Mouse (Mus musculus) liver, embryonic 14.5 days (tissue): ENCODE results near the gene Depdc7. TPM values are rescaled to one million over a fixed set of nuclear protein-coding genes. Genes with fewer than 3 reads are reported as not detected.

Experiments used
- ATAC-seq: fragments of 200-750 bp; cut with Nextera tagmentation; 2 replicates; pipeline ENCODE4 v1.8.0; 2017; ENCODE audit warnings: moderate number of reproducible peaks, mild to moderate bottlenecking, moderate library complexity; ENCODE audit not compliant: insufficient read depth
- DNase-seq, 3 experiments: peaks; one replicate each; pipeline ENCODE4 v3.0.0-alpha.2; 2012 to 2013; ENCODE audit warnings: low read depth in 3 of 3, low spot score in 3 of 3
- H3K27ac ChIP-seq: fragments of 300-500 bp; sonication (generic); 2 replicates; pipeline ENCODE4 v1.5.1; 2014; ENCODE audit warnings: moderate library complexity, mild to moderate bottlenecking, control low read depth, inconsistent platforms
- H3K27me3 ChIP-seq: fragments of 300-500 bp; sonication (generic); 2 replicates; pipeline ENCODE4 v1.6.1; 2014; ENCODE audit warnings: mild to moderate bottlenecking, low read length, moderate library complexity; ENCODE audit not compliant: control insufficient read depth, insufficient read depth
- H3K36me3 ChIP-seq: fragments of 300-500 bp; sonication (generic); replicated peaks from 2 replicates; pipeline ENCODE4 v1.6.1; 2014; ENCODE audit warnings: low read depth; ENCODE audit not compliant: control insufficient read depth, insufficient read depth
- H3K4me1 ChIP-seq, 2 experiments: fragments of 200-500 bp in 1 of 2; fragments of 300-500 bp in 1 of 2; sonication (generic) in 1 of 2; replicated peaks; 2 replicates each; pipeline ENCODE4 v1.6.1; 2012 to 2014; ENCODE audit warnings: antibody characterized with exemption in 1 of 2, inconsistent platforms in 1 of 2, low read length in 1 of 2; ENCODE audit not compliant: control insufficient read depth in 2 of 2, insufficient read depth in 2 of 2
- H3K4me2 ChIP-seq: fragments of 300-500 bp; sonication (generic); 2 replicates; pipeline ENCODE4 v1.6.1; 2014; ENCODE audit warnings: low read depth, mild to moderate bottlenecking, control low read depth, moderate library complexity
- H3K4me3 ChIP-seq, 2 experiments: fragments of 200-500 bp in 1 of 2; fragments of 300-500 bp in 1 of 2; sonication (generic) in 1 of 2; 2 replicates each; pipeline ENCODE4 v1.5.1; 2012 to 2014; ENCODE audit warnings: low read depth in 2 of 2, low read length in 2 of 2, mild to moderate bottlenecking in 2 of 2, control low read depth in 1 of 2, inconsistent platforms in 1 of 2, moderate library complexity in 1 of 2; ENCODE audit not compliant: insufficient read depth in 1 of 2
- H3K9ac ChIP-seq: fragments of 300-500 bp; sonication (generic); replicated peaks from 2 replicates; pipeline ENCODE4 v1.6.1; 2014; ENCODE audit warnings: mild to moderate bottlenecking, control low read depth, moderate library complexity
- H3K9me3 ChIP-seq: fragments of 300-500 bp; sonication (generic); 2 replicates; pipeline ENCODE4 v1.6.1; 2016; ENCODE audit warnings: low read length, mixed read lengths; ENCODE audit not compliant: control insufficient read depth
- CTCF ChIP-seq: IDR thresholded peaks from 2 replicates; pipeline ENCODE4 v1.5.1; 2016; ENCODE audit warnings: antibody characterized with exemption, low read depth, control low read depth
- EP300 ChIP-seq: IDR thresholded peaks from 2 replicates; pipeline ENCODE4 v1.6.1; 2016; ENCODE audit warnings: antibody characterized with exemption, low read depth
- WGBS: fragments of 180-500 bp; shearing (Covaris S2); extraction: QIAGEN DNeasy Blood & Tissue Kit; methylation state at CpG from one replicate; pipeline ENCODE4 v1.1.7; 2014; ENCODE audit not compliant: insufficient replicate concordance; 5-methylcytosine and 5-hydroxymethylcytosine counted together
- polyA plus RNA-seq, 2 experiments: library from polyadenylated mRNA; depleted of rRNA in 1 of 2; stranded (reverse) in 1 of 2; unstranded in 1 of 2; fragments of >200 nt; fragmentation: Nextera tagmentation in 1 of 2; extraction: Ambion mirVana in 1 of 2; gene quantifications; 2 replicates each; pipeline versions ENCODE4 v1.2.1 to v1.2.3; 2012 to 2014

Gene Depdc7
- polyA plus RNA-seq, 2 experiments = 5.7 to 9.8 TPM

GRCm38 (mm10) chr2:104711585-104712485 lies 30.8 kb downstream of the Depdc7 start, which contains the start of gene Tcp11l1:
TSS of gene Tcp11l1 (minus strand) at chr2:104712169.
- ATAC-seq = peak; percentile 67
- Histone ChIP-seq H3K27me3 (peaks cover 22% of the 10 kb centered on the region), H3K36me3 (no peaks in the 10 kb centered on the region), H3K4me1 (peaks cover 0 to 5% of the 10 kb centered on the region in 2 experiments; a peak in 1 of 4 replicates), H3K4me3 (peak within 1 kb of the TSS; percentile 70 to 76), H3K9me3 (no peaks in the 10 kb centered on the region), H3K9ac (peak within 1 kb of the TSS; percentile 60), H3K4me2 (peak within 1 kb of the TSS; percentile 69), H3K27ac (no peak within 1 kb of the TSS)
- no peak for DNase-seq
- no peak for TF ChIP-seq CTCF
- TF ChIP-seq EP300 = no peak
- under 1% methylated on average over 88 of the region's 99 CpGs for WGBS

GRCm38 (mm10) chr2:104710670-104711370 lies 31.9 kb downstream of the Depdc7 start:
- TF ChIP-seq EP300 (no peak), CTCF (no peak)
- Histone ChIP-seq H3K27ac (no peak overlapping the region), H3K9ac (no peak overlapping the region), H3K4me3 (peak overlapping the region in 1 of 2 experiments; percentile 70; a peak in 2 of 4 replicates), H3K9me3 (no peaks in the 10 kb centered on the region), H3K4me2 (peak overlapping the region; percentile 69), H3K27me3 (peaks cover 22% of the 10 kb centered on the region), H3K36me3 (no peaks in the 10 kb centered on the region), H3K4me1 (peaks cover 0 to 5% of the 10 kb centered on the region in 2 experiments; a peak in 1 of 4 replicates)
- no peak for DNase-seq
- no peak for ATAC-seq
- WGBS = 21% methylated on average over 6 of the region's 6 CpGs

GRCm38 (mm10) chr2:104709786-104710337 lies 32.8 kb downstream of the Depdc7 start:
- no peak overlapping the region for H3K4me2 ChIP-seq
- no peak overlapping the region for H3K27ac ChIP-seq
- no peak for DNase-seq
- TF ChIP-seq CTCF (no peak), EP300 (no peak)
- 43% methylated on average over 6 of the region's 6 CpGs for WGBS
- H3K9ac ChIP-seq = no peak overlapping the region
- H3K4me3 ChIP-seq = no peak overlapping the region
- no peaks in the 10 kb centered on the region for H3K36me3 ChIP-seq
- H3K27me3 ChIP-seq = peaks cover 22% of the 10 kb centered on the region
- H3K4me1 ChIP-seq = peaks cover 0 to 5% of the 10 kb centered on the region in 2 experiments; a peak in 1 of 4 replicates
- H3K9me3 ChIP-seq = no peaks in the 10 kb centered on the region
- no peak for ATAC-seq

- H3K9ac ChIP-seq = no peak overlapping the region
- no peaks in the 10 kb centered on the region for H3K27me3 ChIP-seq
- TF ChIP-seq CTCF (no peak), EP300 (no peak)
- H3K27ac ChIP-seq = no peak overlapping the region
- 68% methylated on average over 3 of the region's 3 CpGs for WGBS
- H3K36me3 ChIP-seq = no peaks in the 10 kb centered on the region
- DNase-seq = no peak
- H3K4me3 ChIP-seq = no peak overlapping the region
- no peaks in the 10 kb centered on the region for H3K9me3 ChIP-seq
- H3K4me1 ChIP-seq = peaks cover 0 to 5% of the 10 kb centered on the region in 2 experiments; a peak in 1 of 4 replicates
- ATAC-seq = no peak
- H3K4me2 ChIP-seq = no peak overlapping the region
Observed at GRCm38 (mm10) chr2:104704355-104704754, 38.3 kb downstream of the Depdc7 start.
